Mouse (Mus musculus) CH12.LX (cell line): Measurements from ENCODE around the gene Snrk. TPM values are rescaled to one million over a fixed set of nuclear protein-coding genes. Genes with fewer than 3 reads are reported as not detected.

ENCODE experiments used
- DNase-seq: peaks from one replicate; pipeline ENCODE4 v3.0.0-alpha.2; 2013; ENCODE audit errors: extremely low read depth
- H3K27ac ChIP-seq: 2 replicates; pipeline ENCODE4 v1.5.1; 2012; ENCODE audit warnings: low read depth, mild to moderate bottlenecking, control low read depth, moderate library complexity; ENCODE audit not compliant: insufficient read depth
- H3K27me3 ChIP-seq: replicated peaks from 2 replicates; pipeline ENCODE3; 2012; ENCODE audit warnings: inconsistent platforms
- H3K36me3 ChIP-seq, 2 experiments: replicated peaks in 1 of 2; 2 replicates each; pipeline versions ENCODE3 to v1.6.1; 2012; ENCODE audit warnings: inconsistent platforms in 1 of 2, low read length in 1 of 2, mild to moderate bottlenecking in 1 of 2, mixed read lengths in 1 of 2, moderate library complexity in 1 of 2; ENCODE audit not compliant: control insufficient read depth in 1 of 2, insufficient read depth in 1 of 2
- H3K4me1 ChIP-seq, 2 experiments: 2 replicates each; pipeline ENCODE4 v1.6.1; 2012; ENCODE audit warnings: inconsistent platforms in 1 of 2, moderate library complexity in 1 of 2; ENCODE audit not compliant: insufficient read depth in 2 of 2, control insufficient read depth in 1 of 2
- H3K4me2 ChIP-seq: 2 replicates; pipeline ENCODE4 v1.6.1; 2012; ENCODE audit warnings: low read depth, mild to moderate bottlenecking, control low read depth; ENCODE audit not compliant: poor library complexity, insufficient read depth, severe bottlenecking
- H3K4me3 ChIP-seq, 3 experiments: fragments of 150-350 bp in 1 of 3; sonication (generic) in 1 of 3; replicated peaks in 1 of 3; 2 replicates each; pipeline versions ENCODE3 to v1.5.1; 2011 to 2012; ENCODE audit warnings: low read depth in 2 of 3, low read length in 2 of 3, mild to moderate bottlenecking in 2 of 3, moderate library complexity in 2 of 3, control low read depth in 1 of 3, improper control_type of control experiment in 1 of 3, inconsistent platforms in 1 of 3, mixed read lengths in 1 of 3; ENCODE audit not compliant: poor library complexity in 1 of 3
- H3K79me2 ChIP-seq: replicated peaks from 2 replicates; pipeline ENCODE4 v1.6.1; 2012; ENCODE audit warnings: mild to moderate bottlenecking, moderate library complexity; ENCODE audit not compliant: control insufficient read depth, poor library complexity, insufficient read depth, severe bottlenecking; ENCODE audit errors: extremely low read depth
- H3K9ac ChIP-seq: 2 replicates; pipeline ENCODE4 v1.6.1; 2012; ENCODE audit warnings: low read depth, mild to moderate bottlenecking, control low read depth, moderate library complexity; ENCODE audit not compliant: insufficient read depth
- H3K9me3 ChIP-seq: replicated peaks from 2 replicates; pipeline ENCODE3; 2012; ENCODE audit warnings: low read length, inconsistent platforms, mixed read lengths
- BHLHE40 ChIP-seq: IDR thresholded peaks from 2 replicates; pipeline ENCODE4 v1.6.1; 2011; ENCODE audit warnings: mild to moderate bottlenecking, low read depth, low read length, improper control_type of control experiment
- CHD1 ChIP-seq: IDR thresholded peaks from 2 replicates; pipeline ENCODE4 v1.6.1; 2012; ENCODE audit warnings: low read depth, low read length, improper control_type of control experiment, inconsistent platforms
- CHD2 ChIP-seq: IDR thresholded peaks from 2 replicates; pipeline ENCODE4 v1.6.1; 2011; ENCODE audit warnings: low read length, improper control_type of control experiment
- ELF1 ChIP-seq: IDR thresholded peaks from 2 replicates; pipeline ENCODE4 v1.6.1; 2014; ENCODE audit warnings: low read depth, mild to moderate bottlenecking, inconsistent platforms, low read length, improper control_type of control experiment
- EP300 ChIP-seq: IDR thresholded peaks from 2 replicates; pipeline ENCODE4 v1.6.1; 2011; ENCODE audit warnings: low read length, improper control_type of control experiment
- ETS1 ChIP-seq: conservative IDR thresholded peaks from 2 replicates; pipeline ENCODE4 v1.6.1; 2012; ENCODE audit warnings: low read depth, mild to moderate bottlenecking, inconsistent platforms, low read length, improper control_type of control experiment, moderate library complexity
- JUND ChIP-seq: conservative IDR thresholded peaks from 2 replicates; pipeline ENCODE4 v1.6.1; 2011; ENCODE audit warnings: low read depth, low read length, improper control_type of control experiment
- KAT2A ChIP-seq: IDR thresholded peaks from 2 replicates; pipeline ENCODE4 v1.6.1; 2012; ENCODE audit warnings: low read length, improper control_type of control experiment, inconsistent platforms; ENCODE audit not compliant: insufficient replicate concordance
- MAX ChIP-seq: IDR thresholded peaks from 2 replicates; pipeline ENCODE4 v1.6.1; 2011; ENCODE audit warnings: low read length, improper control_type of control experiment
- MAZ ChIP-seq: IDR thresholded peaks from 2 replicates; pipeline ENCODE4 v1.6.1; 2012; ENCODE audit warnings: low read depth, mild to moderate bottlenecking, inconsistent platforms, low read length, improper control_type of control experiment, moderate library complexity
- MEF2A ChIP-seq: IDR thresholded peaks from 2 replicates; pipeline ENCODE4 v1.6.1; 2014; ENCODE audit warnings: low read depth, mild to moderate bottlenecking, inconsistent platforms, low read length, improper control_type of control experiment, borderline replicate concordance
- MXI1 ChIP-seq: IDR thresholded peaks from 2 replicates; pipeline ENCODE4 v1.6.1; 2011; ENCODE audit warnings: mild to moderate bottlenecking, low read depth, low read length, improper control_type of control experiment
- MYC ChIP-seq: IDR thresholded peaks from 2 replicates; pipeline ENCODE4 v1.6.1; 2011; ENCODE audit warnings: low read depth, mild to moderate bottlenecking, improper control_type of control experiment, low read length
- NELFE ChIP-seq: IDR thresholded peaks from 2 replicates; pipeline ENCODE4 v1.6.1; 2011; ENCODE audit warnings: low read depth, low read length, improper control_type of control experiment
- PAX5 ChIP-seq: IDR thresholded peaks from 2 replicates; pipeline ENCODE4 v1.6.1; 2012; ENCODE audit warnings: low read length, inconsistent platforms, mixed read lengths
- POLR2A ChIP-seq: IDR thresholded peaks from 2 replicates; pipeline ENCODE4 v1.6.1; 2011; ENCODE audit warnings: low read depth, mild to moderate bottlenecking, improper control_type of control experiment, low read length
- RAD21 ChIP-seq: IDR thresholded peaks from 2 replicates; pipeline ENCODE4 v1.6.1; 2011; ENCODE audit warnings: low read depth, mild to moderate bottlenecking, low read length, improper control_type of control experiment, moderate library complexity
- RCOR1 ChIP-seq: conservative IDR thresholded peaks from 2 replicates; pipeline ENCODE4 v1.6.1; 2012; ENCODE audit warnings: low read depth, mild to moderate bottlenecking, inconsistent platforms, low read length, improper control_type of control experiment
- SIN3A ChIP-seq: IDR thresholded peaks from 2 replicates; pipeline ENCODE4 v1.6.1; 2012; ENCODE audit warnings: low read length, improper control_type of control experiment, inconsistent platforms
- TBP ChIP-seq: conservative IDR thresholded peaks from 2 replicates; pipeline ENCODE4 v1.6.1; 2011; ENCODE audit warnings: low read depth, low read length, improper control_type of control experiment
- TCF12 ChIP-seq: IDR thresholded peaks from 2 replicates; pipeline ENCODE4 v1.6.1; 2014; ENCODE audit warnings: low read depth, mild to moderate bottlenecking, inconsistent platforms, low read length, improper control_type of control experiment
- UBTF ChIP-seq: IDR thresholded peaks from 2 replicates; pipeline ENCODE4 v1.6.1; 2012; ENCODE audit warnings: low read depth, mild to moderate bottlenecking, inconsistent platforms, low read length, improper control_type of control experiment, moderate library complexity
- USF1 ChIP-seq: IDR thresholded peaks from 2 replicates; pipeline ENCODE4 v1.6.1; 2014; ENCODE audit warnings: low read depth, mild to moderate bottlenecking, inconsistent platforms, low read length, improper control_type of control experiment
- ZC3H11A ChIP-seq: IDR thresholded peaks from 2 replicates; pipeline ENCODE4 v1.6.1; 2012; ENCODE audit warnings: low read depth, mild to moderate bottlenecking, inconsistent platforms, low read length, improper control_type of control experiment
- ZKSCAN1 ChIP-seq: IDR thresholded peaks from 2 replicates; pipeline ENCODE4 v1.6.1; 2012; ENCODE audit warnings: low read depth, inconsistent platforms, low read length, improper control_type of control experiment, borderline replicate concordance
- dilution Hi-C: fragments of 300-500 bp; cut with MboI; formaldehyde crosslinking; loops from 2 replicates; pipeline ENCODE4 v1.14.3; 2020; ENCODE audit warnings: low sequenced_read_pairs; ENCODE audit not compliant: extremely low pct_unique_long_range_greater_than_20kb, extremely low pct_ligation_motif_present
- in situ Hi-C: fragments of 300-500 bp; cut with MboI; formaldehyde crosslinking; loops from 3 replicates; pipeline ENCODE4 v1.14.3; 2019; ENCODE audit warnings: low sequenced_read_pairs, low pct_ligation_motif_present, low pct_unique_long_range_greater_than_20kb, mixed read lengths
- polyA plus RNA-seq: library from polyadenylated mRNA; unstranded; fragments of >175 nt; gene quantifications from 2 replicates; pipeline ENCODE4 v1.2.1, GENCODE M21; 2012; ENCODE audit warnings: low read depth; ENCODE audit not compliant: insufficient read length
- total RNA-seq, 2 experiments: library from RNA; depleted of rRNA; stranded (reverse); fragments of 300-350 nt in 1 of 2; fragments of >200 nt in 1 of 2; gene quantifications; 2 replicates each; pipeline ENCODE4 v1.2.3; 2012 to 2014

Gene Snrk
- total and polyA plus RNA-seq, 3 experiments: 6.1 to 13.1 (median 7.0) TPM

- Histone ChIP-seq H3K27ac (no peak overlapping the region), H3K4me3 (no peak overlapping the region), H3K79me2 (no peaks in the 10 kb centered on the region), H3K27me3 (peaks cover 19% of the 10 kb centered on the region), H3K36me3 (no peaks in the 10 kb centered on the region), H3K4me1 (peaks cover 0 to 3% of the 10 kb centered on the region in 2 experiments; a peak in 2 of 4 replicates), H3K9ac (no peak overlapping the region), H3K4me2 (no peak overlapping the region), H3K9me3 (no peaks in the 10 kb centered on the region)
- DNase-seq: no peak
- TF ChIP-seq USF1 (no peak), ELF1 (no peak), BHLHE40 (no peak), MXI1 (no peak), NELFE (no peak), MAZ (no peak), SIN3A (no peak), UBTF (no peak), MAX (no peak), ZKSCAN1 (no peak), ZC3H11A (no peak), KAT2A (no peak), RAD21 (no peak), PAX5 (no peak), MEF2A (no peak)
- in situ Hi-C loops (no loop called here), dilution Hi-C loops (no loop called here)
These were observed 6.6 kb upstream of the Snrk start for GRCm38 (mm10) chr9:122110508-122110907.

GRCm38 (mm10) chr9:122110921-122111320 is 6.1 kb upstream of the Snrk start:
- Histone ChIP-seq H3K79me2 (no peaks in the 10 kb centered on the region), H3K36me3 (no peaks in the 10 kb centered on the region), H3K9me3 (no peaks in the 10 kb centered on the region), H3K4me2 (no peak overlapping the region), H3K4me3 (no peak overlapping the region), H3K9ac (no peak overlapping the region), H3K27me3 (peaks cover 18% of the 10 kb centered on the region), H3K27ac (no peak overlapping the region), H3K4me1 (peaks cover 0 to 3% of the 10 kb centered on the region in 2 experiments; a peak in 2 of 4 replicates)
- no peak for DNase-seq
- dilution Hi-C loops (no loop called here), in situ Hi-C loops (no loop called here)
- TF ChIP-seq RAD21 (no peak), MYC (no peak), MAZ (no peak), MXI1 (no peak), TBP (no peak), CHD1 (no peak), RCOR1 (no peak), BHLHE40 (no peak), ZC3H11A (no peak), CHD2 (no peak), MEF2A (no peak), UBTF (no peak), EP300 (no peak), ETS1 (no peak), TCF12 (no peak), USF1 (no peak), JUND (no peak), POLR2A (no peak)
